Mouse (Mus musculus): ENCODE data around the gene Otulin. TPM values are rescaled to one million over a fixed set of nuclear protein-coding genes. Genes with fewer than 3 reads are reported as not detected.

Otulin gene
- total and polyA plus RNA-seq, 3 experiments, result 33.8 to 40.3 (median 37.4) TPM

- no peak for DNase-seq (ENCODE audit: low spot score)
- no peaks in the 10 kb centered on the region for H3K9me3 ChIP-seq (replicated peaks)
- H3K4me3 ChIP-seq (ENCODE audit: low read depth, low read length), result no peak overlapping the region
- no peaks in the 10 kb centered on the region for H3K27me3 ChIP-seq (ENCODE audit: insufficient read depth, low read length)
- H3K4me1 ChIP-seq (ENCODE audit: insufficient read depth, low read depth, low read length), result peaks cover 11% of the 10 kb centered on the region
- no peak for ATAC-seq (ENCODE audit: extremely low read depth, insufficient number of reproducible peaks, low FRiP score, poor library complexity, severe bottlenecking)
- TF ChIP-seq POLR2AphosphoS5 (IDR thresholded peaks at IDR 0.05; ENCODE audit: insufficient replicate concordance, low read depth, low read length) (no peak), TAL1 (conservative IDR thresholded peaks at IDR 0.05; ENCODE audit: low read depth, low read length) (no peak), GATA2 (IDR thresholded peaks at IDR 0.05; ENCODE audit: borderline replicate concordance, low read depth, low read length) (no peak), GATA1 (IDR thresholded peaks at IDR 0.05; ENCODE audit: borderline replicate concordance, low read length) (no peak), CTCF (IDR thresholded peaks at IDR 0.05; ENCODE audit: low read depth, low read length) (no peak)
- H3K36me3 ChIP-seq (replicated peaks), result peaks cover 86% of the 10 kb centered on the region
Observed at GRCm38 (mm10) chr15:27545203-27545602, 85.3 kb downstream of the Otulin start.

GRCm38 (mm10) chr15:27539745-27540144 is 90.7 kb downstream of the Otulin start:
- TF ChIP-seq GATA2 (IDR thresholded peaks at IDR 0.05; ENCODE audit: borderline replicate concordance, low read depth, low read length) (no peak), CTCF (IDR thresholded peaks at IDR 0.05; ENCODE audit: low read depth, low read length) (no peak), TAL1 (conservative IDR thresholded peaks at IDR 0.05; ENCODE audit: low read depth, low read length) (no peak), POLR2AphosphoS5 (IDR thresholded peaks at IDR 0.05; ENCODE audit: insufficient replicate concordance, low read depth, low read length) (no peak), GATA1 (IDR thresholded peaks at IDR 0.05; ENCODE audit: borderline replicate concordance, low read length) (no peak)
- H3K4me3 ChIP-seq (ENCODE audit: low read depth, low read length), result no peak overlapping the region
- ATAC-seq (ENCODE audit: extremely low read depth, insufficient number of reproducible peaks, low FRiP score, poor library complexity, severe bottlenecking) (no peak), DNase-seq (ENCODE audit: low spot score) (no peak)
- no peaks in the 10 kb centered on the region for H3K9me3 ChIP-seq (replicated peaks)
- H3K27me3 ChIP-seq (ENCODE audit: insufficient read depth, low read length), result no peaks in the 10 kb centered on the region
- peaks cover 2% of the 10 kb centered on the region; the same call in 1 of the 2 replicates for H3K4me1 ChIP-seq (ENCODE audit: insufficient read depth, low read depth, low read length)
- H3K36me3 ChIP-seq (replicated peaks), result peaks cover 70% of the 10 kb centered on the region

- TF ChIP-seq CTCF (IDR thresholded peaks at IDR 0.05; ENCODE audit: low read depth, low read length) (no peak), POLR2AphosphoS5 (IDR thresholded peaks at IDR 0.05; ENCODE audit: insufficient replicate concordance, low read depth, low read length) (no peak), GATA2 (IDR thresholded peaks at IDR 0.05; ENCODE audit: borderline replicate concordance, low read depth, low read length) (no peak), GATA1 (IDR thresholded peaks at IDR 0.05; ENCODE audit: borderline replicate concordance, low read length) (no peak), TAL1 (conservative IDR thresholded peaks at IDR 0.05; ENCODE audit: low read depth, low read length) (no peak)
Observed at GRCm38 (mm10) chr15:27537519-27538223, 92.8 kb downstream of the Otulin start.

GRCm38 (mm10) chr15:27536771-27537170 is 93.7 kb downstream of the Otulin start:
- Histone ChIP-seq H3K36me3 (replicated peaks) (peaks cover 67% of the 10 kb centered on the region), H3K4me3 (ENCODE audit: low read depth, low read length) (no peak overlapping the region), H3K9me3 (replicated peaks) (no peaks in the 10 kb centered on the region), H3K27me3 (ENCODE audit: insufficient read depth, low read length) (no peaks in the 10 kb centered on the region), H3K4me1 (ENCODE audit: insufficient read depth, low read depth, low read length) (peaks cover 7% of the 10 kb centered on the region; the same call in 1 of the 2 replicates)
- DNase-seq (ENCODE audit: low spot score), result no peak
- ATAC-seq (ENCODE audit: extremely low read depth, insufficient number of reproducible peaks, low FRiP score, poor library complexity, severe bottlenecking), result no peak
- TF ChIP-seq GATA2 (IDR thresholded peaks at IDR 0.05; ENCODE audit: borderline replicate concordance, low read depth, low read length), result no peak
- no peak for TF ChIP-seq POLR2AphosphoS5 (IDR thresholded peaks at IDR 0.05; ENCODE audit: insufficient replicate concordance, low read depth, low read length)
- TF ChIP-seq CTCF (IDR thresholded peaks at IDR 0.05; ENCODE audit: low read depth, low read length), result no peak
- no peak for TF ChIP-seq TAL1 (conservative IDR thresholded peaks at IDR 0.05; ENCODE audit: low read depth, low read length)
- no peak for TF ChIP-seq GATA1 (IDR thresholded peaks at IDR 0.05; ENCODE audit: borderline replicate concordance, low read length)

More at GRCm38 (mm10) chr15:27537519-27538223, 92.8 kb downstream of the Otulin start:
- Histone ChIP-seq H3K9me3 (replicated peaks) (no peaks in the 10 kb centered on the region), H3K36me3 (replicated peaks) (peaks cover 66% of the 10 kb centered on the region), H3K4me1 (ENCODE audit: insufficient read depth, low read depth, low read length) (peaks cover 2% of the 10 kb centered on the region; the same call in 1 of the 2 replicates), H3K27me3 (ENCODE audit: insufficient read depth, low read length) (no peaks in the 10 kb centered on the region), H3K4me3 (ENCODE audit: low read depth, low read length) (no peak overlapping the region)
- no peak for DNase-seq (ENCODE audit: low spot score)
- no peak for ATAC-seq (ENCODE audit: extremely low read depth, insufficient number of reproducible peaks, low FRiP score, poor library complexity, severe bottlenecking)

DNA sequence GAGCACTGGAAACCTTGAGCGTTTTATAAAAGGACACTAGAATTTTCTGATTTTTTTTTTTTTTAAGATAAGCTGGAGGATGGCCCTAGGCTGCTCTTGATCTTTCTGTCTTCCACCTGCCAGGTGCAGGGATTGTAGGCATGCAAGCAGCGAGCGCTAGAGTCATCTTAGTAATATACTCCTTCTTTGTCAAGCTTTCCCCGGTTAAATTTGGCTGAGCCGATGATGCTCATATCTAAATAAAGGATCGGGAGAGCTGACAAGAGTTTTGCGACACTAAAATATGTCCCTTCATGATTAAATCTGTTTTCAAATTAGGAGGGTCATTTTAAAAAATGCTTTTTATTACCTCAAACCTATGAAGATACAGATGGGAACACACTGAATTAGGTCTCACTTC is 94.3 kb downstream of the Otulin start:
- Histone ChIP-seq H3K4me3 (ENCODE audit: low read depth, low read length) (no peak overlapping the region), H3K27me3 (ENCODE audit: insufficient read depth, low read length) (no peaks in the 10 kb centered on the region), H3K9me3 (replicated peaks) (no peaks in the 10 kb centered on the region), H3K4me1 (ENCODE audit: insufficient read depth, low read depth, low read length) (peaks cover 13% of the 10 kb centered on the region; the same call in 1 of the 2 replicates), H3K36me3 (replicated peaks) (peaks cover 68% of the 10 kb centered on the region)
- TF ChIP-seq TAL1 (conservative IDR thresholded peaks at IDR 0.05; ENCODE audit: low read depth, low read length) (no peak), CTCF (IDR thresholded peaks at IDR 0.05; ENCODE audit: low read depth, low read length) (no peak), GATA2 (IDR thresholded peaks at IDR 0.05; ENCODE audit: borderline replicate concordance, low read depth, low read length) (no peak), GATA1 (IDR thresholded peaks at IDR 0.05; ENCODE audit: borderline replicate concordance, low read length) (no peak), POLR2AphosphoS5 (IDR thresholded peaks at IDR 0.05; ENCODE audit: insufficient replicate concordance, low read depth, low read length) (no peak)
- DNase-seq (ENCODE audit: low spot score) (no peak), ATAC-seq (ENCODE audit: extremely low read depth, insufficient number of reproducible peaks, low FRiP score, poor library complexity, severe bottlenecking) (no peak)

GRCm38 (mm10) chr15:27535681-27536080 is 94.8 kb downstream of the Otulin start:
- no peak for DNase-seq (ENCODE audit: low spot score)
- H3K4me1 ChIP-seq (ENCODE audit: insufficient read depth, low read depth, low read length), result peaks cover 13% of the 10 kb centered on the region; the same call in 1 of the 2 replicates
- ATAC-seq (ENCODE audit: extremely low read depth, insufficient number of reproducible peaks, low FRiP score, poor library complexity, severe bottlenecking), result no peak
- H3K36me3 ChIP-seq (replicated peaks), result peaks cover 70% of the 10 kb centered on the region
- H3K27me3 ChIP-seq (ENCODE audit: insufficient read depth, low read length), result no peaks in the 10 kb centered on the region
- no peaks in the 10 kb centered on the region for H3K9me3 ChIP-seq (replicated peaks)
- no peak for TF ChIP-seq TAL1 (conservative IDR thresholded peaks at IDR 0.05; ENCODE audit: low read depth, low read length)
- no peak overlapping the region for H3K4me3 ChIP-seq (ENCODE audit: low read depth, low read length)

Data from G1E (cell line).